Mouse (Mus musculus) CD4-positive, CD25-positive, alpha-beta regulatory T cell, adult 2 months (primary cell): ENCODE measurements around the gene Jazf1.

ENCODE experiments used
- DNase-seq: peaks from one replicate; pipeline ENCODE4 v3.0.0-alpha.2; 2012; ENCODE audit warnings: low read depth, low spot score

The Jazf1 gene

DNA sequence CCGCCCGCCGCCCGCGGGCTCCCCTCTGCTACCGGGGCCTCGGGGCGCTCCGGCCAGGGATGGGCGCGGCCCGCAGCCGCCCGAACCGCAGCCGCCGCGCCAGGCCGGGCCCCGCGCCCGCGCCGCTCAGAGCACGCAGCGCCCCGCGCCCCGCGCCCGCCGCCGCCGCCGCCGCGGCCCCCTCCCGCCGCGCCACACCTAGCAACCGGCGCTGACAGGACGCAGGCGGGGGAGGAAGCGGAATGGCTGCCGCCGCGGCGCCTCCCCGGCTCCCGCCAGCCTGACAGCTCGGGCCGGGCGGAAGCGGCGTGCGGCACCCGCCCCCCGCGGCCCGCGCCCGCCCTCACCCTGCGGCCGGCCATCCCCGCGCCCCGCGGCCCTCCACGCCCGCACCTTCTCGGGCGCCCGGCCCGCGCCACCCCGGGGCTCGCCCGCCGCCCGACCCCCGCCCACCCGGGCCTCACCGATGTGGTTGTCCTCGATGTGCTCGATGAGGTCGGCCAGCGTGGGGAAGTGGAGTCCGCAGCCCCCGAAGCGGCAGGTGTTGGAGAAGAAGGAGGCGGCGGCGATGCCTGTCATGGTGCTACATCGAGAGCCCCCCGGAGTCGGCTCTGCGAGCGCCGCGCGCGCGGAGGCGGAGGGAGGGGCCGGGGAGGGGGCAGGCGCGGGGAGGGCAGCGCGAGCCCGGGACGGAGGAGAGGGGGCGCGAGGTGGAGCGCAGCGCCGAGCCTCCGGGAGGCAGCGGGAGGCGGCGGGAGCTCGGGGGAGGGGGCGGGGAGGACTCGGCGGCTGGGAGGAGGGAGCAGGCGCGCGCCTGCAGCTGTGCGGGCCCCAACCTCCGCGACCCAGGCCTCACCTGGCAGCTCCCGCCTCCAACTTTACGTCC lies at the start of gene Jazf1:
Gene Jazf1 (minus strand): TSS at position 643 of the 886 bp plus-strand sequence.
- peak; percentile 78 for DNase-seq

DNA sequence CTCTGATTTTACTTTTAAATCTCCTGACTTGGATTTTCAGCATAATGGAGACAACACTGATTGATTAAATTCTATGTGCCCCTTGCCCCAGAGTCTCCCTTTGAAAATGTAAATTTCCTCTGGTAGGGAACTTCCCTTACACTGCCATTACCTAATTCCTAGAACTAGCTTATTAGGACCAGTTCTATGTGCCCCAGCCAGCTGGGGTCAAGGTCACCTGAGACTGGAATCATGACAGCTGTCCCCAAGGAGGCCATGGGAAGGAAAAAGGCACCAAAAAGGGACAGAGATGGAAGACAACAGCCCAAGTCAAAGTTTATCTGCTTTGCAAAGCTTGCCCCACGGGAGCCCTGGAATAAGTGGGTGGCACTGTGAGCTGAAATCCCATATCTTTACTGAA lies 49.4 kb upstream of the Jazf1 start:
- no peak for DNase-seq

DNA sequence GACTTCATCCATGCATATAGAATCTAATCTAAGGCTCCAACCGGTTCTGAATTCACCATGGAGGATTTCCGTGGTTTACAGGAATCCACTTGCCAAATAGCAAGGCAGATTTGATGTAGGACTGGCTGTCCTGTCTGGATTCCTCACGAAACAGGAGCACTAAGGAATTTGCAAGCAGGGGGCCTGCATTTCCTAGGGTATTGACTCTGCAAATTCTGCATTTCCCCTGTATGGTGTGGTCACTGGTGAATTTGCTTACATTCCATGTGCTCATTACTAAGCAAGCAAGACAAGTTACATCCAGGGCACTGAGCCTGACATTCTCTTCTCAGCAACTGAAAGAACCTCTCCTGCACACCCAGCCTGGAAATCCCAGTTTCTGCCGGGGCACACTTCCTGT lies 18.4 kb upstream of the Jazf1 start:
- no peak for DNase-seq

DNA sequence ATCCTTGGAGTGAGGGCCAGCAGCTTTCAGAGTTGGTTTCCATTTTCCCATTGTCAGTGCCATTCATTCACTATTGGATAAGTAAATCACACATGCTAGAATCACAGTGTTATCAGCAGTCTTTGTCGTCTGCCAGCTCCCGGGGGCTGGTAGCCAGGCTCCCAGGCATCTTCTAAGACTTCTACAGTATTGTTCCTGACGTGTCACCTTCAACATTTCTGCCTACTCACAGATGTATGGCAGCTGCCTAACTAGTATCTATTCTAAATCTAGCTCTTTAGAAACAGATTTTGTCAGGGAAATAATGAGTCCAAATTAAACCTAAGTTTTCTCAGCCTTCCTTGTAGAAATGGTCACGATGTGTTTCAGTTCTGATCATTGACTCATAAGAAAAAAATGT lies 12.8 kb upstream of the Jazf1 start:
- no peak for DNase-seq

DNA sequence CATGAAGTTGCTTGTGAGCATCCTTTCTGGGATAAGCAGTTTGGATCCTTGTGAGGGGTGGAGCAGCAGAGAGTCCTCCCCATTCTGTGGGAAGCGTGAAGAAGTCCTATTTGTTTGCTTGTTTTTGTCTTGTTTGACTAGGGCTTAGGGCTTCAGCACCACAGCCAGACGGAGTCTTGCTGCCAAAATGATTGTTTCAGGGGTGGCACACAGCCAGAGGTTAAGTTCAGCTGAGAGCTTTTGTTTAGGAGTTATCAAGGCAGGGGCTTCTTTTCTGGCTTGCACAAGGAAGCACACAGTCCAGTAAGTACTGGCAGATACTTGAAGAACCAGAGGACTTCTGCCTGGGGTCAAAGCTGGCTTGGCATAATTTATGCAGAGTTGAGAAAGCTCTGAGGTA lies 10.2 kb upstream of the Jazf1 start:
- DNase-seq = no peak

DNA sequence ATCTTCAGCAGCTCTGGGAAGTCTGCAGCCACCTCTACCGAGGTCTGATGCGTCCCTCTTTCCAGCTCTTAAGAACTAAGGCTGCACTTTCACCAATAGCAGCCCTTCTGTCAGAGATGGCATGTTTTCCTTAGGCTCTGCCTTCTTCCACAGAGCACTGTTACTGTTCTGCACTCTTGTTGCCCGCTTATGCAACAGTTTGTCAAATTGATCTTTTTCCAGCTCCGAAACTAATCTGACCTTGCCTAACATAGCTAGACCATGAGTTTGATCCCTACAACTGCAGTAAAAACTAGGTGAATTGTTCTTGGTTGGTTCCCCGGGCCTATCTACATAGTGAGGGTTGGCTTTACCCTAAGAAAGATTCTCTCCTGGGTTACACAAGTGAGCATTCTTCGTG lies 3.3 kb upstream of the Jazf1 start:
- DNase-seq = no peak

DNA sequence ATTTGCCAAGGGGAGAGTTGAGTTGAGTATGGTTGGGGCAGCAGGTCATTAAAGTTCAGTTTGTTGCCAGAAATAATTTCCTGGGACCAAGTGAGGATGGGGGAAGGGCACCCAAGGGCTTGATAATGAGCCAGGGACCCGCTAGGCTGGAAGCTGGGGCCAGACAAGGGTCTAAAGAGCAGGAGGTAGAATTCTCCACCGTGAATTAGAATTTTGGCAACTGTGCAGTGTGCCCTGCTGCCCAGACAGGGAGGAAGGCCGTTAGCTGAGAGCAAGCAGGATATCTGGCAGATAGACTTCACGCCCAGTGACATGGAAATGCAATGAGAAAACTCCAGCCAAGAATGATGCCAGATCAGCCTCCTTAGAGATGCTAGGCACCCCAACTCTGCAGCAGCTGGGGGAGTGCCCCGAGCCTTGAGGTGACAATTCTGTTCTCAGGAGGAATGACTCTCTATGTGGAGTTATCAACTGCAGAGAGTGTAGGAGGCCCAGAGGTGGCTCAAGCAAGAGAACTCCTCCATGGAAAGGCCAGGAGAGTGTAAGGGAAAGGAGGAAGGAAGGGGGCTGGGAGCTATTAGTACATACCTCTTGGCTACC lies 1.6 kb upstream of the Jazf1 start:
- DNase-seq = no peak

DNA sequence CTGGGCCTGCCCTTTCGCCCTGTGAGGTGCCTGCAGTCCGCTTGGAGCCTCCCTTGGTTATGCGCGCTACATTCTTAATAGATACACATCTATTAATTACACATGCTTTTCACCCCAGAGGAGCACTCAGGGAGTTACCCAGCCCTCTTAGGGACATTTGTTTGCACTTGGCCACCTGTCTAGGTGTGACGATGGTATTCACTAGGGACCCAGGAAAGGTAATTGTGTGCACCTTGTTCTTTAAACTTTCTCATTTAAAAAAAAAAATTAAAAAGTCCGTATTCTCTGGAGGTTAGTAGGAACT lies 396 bp upstream of the Jazf1 start:
- DNase-seq = no peak

DNA sequence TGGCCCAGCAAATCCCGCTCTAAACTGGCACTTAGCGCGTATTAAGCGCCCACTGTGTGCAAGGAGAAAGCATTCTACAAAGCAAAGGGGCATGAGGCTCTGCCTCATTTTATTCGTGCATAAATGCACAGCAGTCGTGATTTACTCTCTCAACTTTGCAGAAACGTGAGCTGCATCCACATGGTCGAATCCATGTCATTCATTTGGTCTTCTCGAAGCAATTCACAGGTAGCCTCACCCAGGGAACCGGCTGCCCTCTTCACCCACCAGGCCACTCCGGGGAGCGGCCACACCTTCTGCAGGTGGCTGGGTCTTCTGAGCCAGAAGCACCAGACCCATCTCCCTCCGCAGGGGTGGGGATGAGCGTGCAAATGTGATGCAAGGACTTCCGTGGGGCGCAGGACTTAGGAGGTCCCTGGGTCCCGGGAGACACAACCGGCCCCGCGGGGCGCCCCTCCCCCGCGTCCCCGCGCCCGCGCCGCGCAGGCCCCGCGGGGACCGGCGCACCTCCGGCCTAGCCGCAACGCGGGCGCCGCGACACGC lies 914 bp downstream of the Jazf1 start:
- DNase-seq = peak; percentile 35

DNA sequence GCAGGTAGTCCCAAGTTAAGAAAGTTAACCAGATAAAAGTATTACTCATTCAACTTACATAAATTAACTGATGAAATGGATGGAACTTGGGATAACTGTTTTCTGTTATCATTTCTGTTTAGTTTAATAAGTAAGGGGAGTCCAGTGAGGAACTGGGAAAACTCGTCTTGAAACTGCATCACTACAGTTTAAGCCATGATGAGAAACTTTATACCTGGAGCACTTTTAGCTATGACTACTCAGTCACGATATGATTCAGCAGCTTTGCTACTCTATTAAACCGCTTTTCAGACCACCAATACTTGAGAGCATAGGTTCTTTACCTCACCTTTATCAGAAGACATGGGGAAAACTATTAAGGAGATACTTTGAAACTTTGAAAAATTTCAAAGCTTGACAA lies 1.5 kb downstream of the Jazf1 start:
- no peak for DNase-seq

DNA sequence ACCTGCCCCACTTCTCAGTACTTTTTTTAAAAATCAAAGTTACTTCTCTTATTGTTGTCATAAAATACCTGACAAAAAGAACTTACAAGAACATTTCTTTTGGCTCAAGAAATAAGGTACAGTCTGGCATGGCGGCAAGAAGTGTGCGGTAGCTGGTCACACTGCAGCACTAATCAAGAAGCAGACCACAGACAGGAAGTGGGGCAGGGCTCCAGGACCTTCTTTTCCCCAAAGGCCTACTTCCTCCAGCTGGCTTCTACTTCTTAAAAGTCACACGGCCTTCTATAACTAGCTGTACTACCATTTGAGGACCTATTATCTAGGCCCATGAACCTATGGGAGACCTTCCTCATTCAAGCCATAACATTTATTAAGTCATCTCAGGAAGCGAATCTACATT lies 4.4 kb downstream of the Jazf1 start:
- no peak for DNase-seq

DNA sequence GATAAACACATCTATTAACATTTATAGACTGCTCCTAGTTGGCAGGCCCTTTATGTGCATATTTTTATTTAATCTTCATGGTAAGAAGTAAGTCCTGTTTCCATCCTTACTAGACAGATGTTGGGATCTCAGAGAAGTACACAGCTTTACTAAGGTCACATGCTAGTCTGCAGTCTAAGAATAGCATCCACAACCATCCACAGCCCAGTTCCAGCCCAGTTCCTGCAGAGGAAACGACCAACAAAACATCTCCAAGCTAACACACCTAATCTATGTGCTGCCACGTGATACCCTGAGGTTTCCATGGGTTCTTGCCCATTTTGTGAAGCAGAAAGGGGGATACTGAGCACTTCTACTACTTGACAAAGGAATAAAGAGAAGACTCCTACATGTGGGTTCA lies 13.5 kb downstream of the Jazf1 start:
- DNase-seq = no peak

DNA sequence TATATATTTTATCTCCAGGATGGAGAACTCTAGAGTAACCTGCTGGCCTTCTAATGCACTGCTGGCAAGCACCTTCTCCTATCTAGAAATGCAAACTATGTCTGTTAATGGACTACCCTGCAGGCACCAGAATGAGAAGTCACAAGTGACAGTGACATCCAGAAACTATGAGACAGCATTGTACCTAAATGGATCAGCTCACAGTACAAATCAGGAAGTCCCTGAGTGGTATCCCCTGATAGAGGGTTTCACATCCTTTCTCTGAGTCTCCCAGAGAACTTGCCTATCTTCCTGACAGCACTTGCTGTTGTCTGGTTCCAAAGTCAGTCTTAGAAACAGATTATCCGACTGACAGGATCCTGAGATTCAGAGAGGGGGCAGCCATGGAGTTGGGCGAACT lies 22.9 kb downstream of the Jazf1 start:
- no peak for DNase-seq

DNA sequence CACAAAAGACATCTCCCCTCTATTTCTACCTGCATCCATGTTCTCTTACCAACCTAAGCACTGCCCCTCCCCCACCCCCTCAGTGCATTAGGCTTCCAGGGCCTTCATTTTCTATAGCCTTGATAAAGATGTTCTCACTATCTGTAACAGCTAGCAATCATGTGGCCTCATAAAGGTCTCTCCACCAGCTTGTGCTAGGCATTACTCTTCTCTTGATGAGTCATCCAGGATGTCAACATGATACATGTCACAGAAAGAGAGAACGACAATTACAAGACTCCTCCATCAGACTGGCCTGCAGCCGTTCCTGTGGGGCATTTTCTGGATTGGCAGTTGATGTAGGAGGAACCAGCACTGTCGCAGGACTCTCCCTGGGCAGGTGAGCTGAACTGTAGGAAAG lies 30.3 kb downstream of the Jazf1 start:
- DNase-seq = peak; percentile 50

DNA sequence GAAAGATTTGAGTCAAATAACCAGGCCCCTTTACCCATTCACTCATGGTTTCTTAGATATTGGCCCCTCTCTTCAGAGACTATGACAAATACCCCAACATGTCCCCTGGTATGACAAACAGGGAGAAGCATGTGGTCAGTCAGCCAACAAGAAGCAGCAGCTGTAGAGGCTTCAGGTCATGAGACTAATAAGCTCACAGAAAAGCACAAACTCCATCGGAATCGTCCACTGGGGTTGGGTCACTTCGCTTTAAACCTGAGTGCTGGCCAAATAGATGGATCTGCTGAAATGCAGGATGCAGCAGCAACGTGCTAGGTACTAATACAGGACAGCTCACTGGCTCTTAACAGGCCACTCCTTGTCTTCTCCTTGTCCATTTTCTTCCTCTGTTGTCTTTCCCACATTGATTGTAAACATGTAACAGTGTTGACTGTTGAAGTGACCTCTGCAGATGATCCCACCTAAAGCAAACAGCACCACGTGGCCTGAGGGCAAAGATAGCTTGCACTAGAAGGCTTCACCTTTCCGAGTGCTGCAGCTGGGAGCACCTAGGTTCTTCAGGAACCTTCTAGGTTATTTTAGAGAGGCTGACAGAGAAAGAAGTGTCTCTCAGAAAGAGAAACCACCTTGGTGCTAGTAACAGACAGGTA lies 33.9 kb downstream of the Jazf1 start:
- no peak for DNase-seq

DNA sequence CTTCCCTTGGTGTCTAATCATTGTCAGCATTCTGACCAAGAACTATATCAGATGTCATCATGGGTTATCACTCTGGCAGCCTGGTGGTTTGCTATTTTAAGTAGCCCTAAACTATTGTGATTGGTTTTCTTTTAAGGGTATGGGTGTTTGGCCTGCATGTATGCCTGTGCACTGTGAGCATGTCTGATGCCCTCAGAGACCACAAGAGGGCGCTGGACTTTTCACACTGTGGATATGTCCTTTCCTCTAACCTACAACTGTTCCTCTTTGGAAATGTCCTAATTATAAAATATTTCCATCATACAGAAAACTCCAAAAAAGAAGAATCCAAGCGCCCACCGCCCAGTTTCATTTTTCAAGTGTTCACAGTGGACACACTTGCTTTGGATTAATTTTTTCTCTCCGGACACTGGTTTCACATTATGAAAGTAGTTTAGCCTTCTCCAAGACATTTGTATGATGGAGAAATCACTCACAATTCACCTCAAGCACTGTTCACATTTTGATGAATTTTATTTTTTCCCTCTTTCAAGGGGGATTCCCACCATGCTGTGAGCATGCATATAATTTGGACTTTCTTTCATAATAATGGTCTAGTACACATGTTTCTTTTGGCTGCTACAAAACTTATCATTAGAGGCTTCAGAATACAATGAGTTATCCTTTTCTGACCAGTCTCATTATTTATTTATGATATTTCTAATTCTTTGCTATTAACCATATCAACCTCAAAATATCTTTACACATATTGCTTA lies 35.5 kb downstream of the Jazf1 start:
- DNase-seq = peak; percentile 62

DNA sequence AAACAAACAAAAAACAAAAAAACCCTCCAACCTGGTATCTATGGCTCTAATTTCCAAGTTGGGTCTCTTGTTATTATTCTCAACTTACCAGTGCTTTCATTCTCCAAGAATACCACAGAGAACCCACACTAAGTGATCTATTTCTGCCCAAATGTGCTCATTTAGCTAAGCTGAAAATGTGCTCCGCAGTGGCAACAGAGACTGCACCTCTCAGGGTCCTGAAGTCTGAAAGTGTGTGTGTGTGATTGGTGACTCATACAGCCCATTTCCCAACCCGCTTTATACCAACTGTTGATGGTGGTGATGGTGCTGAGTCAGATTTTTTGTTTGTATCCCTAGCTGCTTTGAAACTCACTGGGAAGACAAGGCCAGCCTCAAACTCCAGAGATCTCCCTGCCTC lies 46.4 kb downstream of the Jazf1 start:
- no peak for DNase-seq

DNA sequence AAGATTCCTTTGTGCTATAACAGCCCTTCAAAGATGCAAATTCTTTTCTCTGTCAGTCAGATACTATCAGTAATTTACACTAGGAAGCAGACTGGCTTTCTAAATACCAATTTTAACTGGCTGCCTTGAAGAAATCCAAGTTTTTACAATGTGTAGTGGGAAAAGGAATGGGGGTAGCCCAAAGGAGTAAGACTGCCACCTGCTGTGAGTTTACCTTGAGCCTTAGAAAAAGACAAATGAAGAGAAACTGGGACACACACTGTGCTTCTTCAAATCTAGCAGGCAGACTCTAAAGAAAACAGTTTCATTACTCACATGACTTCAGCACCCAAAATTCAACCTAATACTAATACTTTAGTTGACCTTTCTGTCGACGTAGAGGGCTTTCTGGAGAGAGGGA lies 47.4 kb downstream of the Jazf1 start:
- DNase-seq = no peak

DNA sequence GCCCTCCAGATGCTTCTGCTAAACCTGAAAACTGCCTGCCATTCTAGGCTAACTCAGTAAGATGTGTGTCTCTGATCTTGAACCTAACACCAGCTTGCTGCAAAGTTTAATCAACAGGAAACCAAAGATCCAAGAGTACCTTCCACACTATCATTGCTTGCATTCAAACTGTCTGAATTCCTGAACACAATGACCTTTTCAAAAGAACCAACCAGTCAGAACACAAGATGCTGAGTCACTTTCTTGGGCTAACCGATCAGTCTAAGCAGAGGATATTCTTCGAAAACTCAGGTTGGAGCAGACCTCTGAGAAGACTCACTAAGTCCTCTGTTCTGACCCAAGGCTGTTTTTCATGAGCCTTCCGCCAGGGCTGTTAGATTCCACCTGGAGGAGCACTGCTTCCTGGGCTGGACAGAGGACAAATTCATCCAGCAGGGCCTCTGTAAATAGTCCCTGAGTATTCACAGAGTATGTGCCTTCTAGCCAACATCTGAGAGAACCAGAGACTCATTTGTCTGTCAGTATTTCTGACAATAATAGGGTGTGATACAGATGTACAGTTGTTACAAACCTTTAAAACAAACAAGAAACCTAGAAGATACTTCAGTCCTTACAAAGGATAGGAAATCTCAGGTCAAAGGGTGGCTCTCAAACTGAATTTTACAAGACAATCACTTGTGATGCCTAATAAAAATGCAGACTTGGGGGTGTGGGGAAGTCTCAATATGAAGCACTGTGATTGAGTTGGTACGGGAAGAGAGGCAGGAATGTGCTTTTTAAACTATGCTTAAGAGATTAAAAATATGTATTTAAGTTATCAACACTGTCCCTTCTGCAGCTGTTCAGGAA lies 50.9 kb downstream of the Jazf1 start:
- no peak for DNase-seq

DNA sequence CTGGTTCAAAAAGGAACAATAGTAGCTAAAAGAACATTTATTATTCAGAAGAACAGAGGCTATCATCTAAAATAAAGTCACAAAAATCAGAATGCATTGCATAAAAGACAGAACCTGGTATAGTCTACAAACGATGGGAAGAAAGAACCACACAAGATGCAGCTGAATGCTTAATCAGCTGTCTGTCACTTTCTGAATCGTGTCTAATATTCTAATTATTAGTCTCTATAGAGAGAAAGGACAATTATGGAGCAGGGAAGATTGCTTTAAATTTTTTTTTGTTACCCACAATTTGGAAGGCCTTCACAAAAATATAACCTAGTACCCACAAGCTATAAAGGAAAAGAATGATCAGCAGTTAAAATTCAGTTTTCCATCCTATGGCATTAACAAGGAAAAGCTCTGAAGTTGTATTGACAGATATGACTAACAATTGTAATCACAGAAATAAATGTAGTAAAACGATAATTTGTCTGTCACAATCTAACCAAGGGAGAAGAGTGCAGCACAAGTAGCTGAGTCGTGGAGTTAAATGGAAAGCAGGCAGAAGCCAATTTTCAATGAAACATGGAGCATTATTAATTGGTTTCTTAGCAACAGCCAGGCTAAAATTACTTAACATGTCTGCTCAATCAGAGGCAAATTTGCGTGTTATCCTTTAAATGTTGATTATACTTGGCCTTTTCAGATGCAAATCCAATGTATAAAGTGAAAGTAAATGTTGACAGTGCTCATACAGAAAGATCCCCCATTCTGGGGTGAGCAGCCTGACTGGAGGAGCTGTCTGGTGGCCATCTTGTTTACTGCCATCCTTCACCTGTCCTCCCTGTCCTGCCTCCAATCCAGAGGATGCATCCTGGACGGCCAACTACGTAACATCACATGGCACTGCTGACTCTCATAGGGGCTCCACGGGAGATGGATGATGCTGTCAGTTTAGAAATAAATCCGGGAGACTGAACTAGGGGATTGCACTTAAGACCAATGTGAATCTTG lies 53.7 kb downstream of the Jazf1 start:
- no peak for DNase-seq
